Mouse (Mus musculus): ENCODE results near the gene Scamp1.

DNA sequence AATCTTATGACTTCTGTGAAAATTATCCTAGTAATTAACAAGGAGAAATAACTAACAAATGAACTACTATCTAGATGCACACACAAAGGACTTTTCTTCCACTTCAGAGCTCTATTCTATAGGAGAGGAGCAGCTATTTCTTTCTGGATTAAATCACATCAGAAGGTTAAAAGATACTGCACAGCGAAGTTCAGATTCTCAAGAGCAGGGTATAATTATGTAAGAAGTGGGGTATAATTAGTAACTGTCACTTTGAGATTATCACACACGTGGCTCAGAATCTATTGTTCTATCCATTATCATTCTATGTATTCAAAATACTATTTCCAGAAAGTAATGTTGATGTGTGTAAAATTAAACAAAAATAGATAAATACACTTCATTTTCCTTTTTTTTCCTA, 22.6 kb upstream of the Scamp1 start:
- TF ChIP-seq TAL1 (IDR thresholded peaks at IDR 0.05; ENCODE audit: low read length) (no peak), GATA1 (IDR thresholded peaks at IDR 0.05; ENCODE audit: low read length) (no peak)
